Mouse (Mus musculus): ENCODE results near the gene Notch4. TPM values are rescaled to one million over a fixed set of nuclear protein-coding genes. Genes with fewer than 3 reads are reported as not detected.
A peak's percentile ranks its signal among the peaks of the same experiment; 100 is the strongest.

Gene Notch4
- polyA plus RNA-seq, 1 experiment from 2014 or later, result 10.0 TPM

- peak; percentile 100 for DNase-seq (ENCODE audit: low spot score)
- H3K27me3 ChIP-seq (ENCODE audit: low read depth, poor library complexity, severe bottlenecking), result no peaks in the 10 kb centered on the region
- H3K36me3 ChIP-seq, result peaks cover 41% of the 10 kb centered on the region
- H3K4me3 ChIP-seq, result peak within 1 kb of the TSS; percentile 98
- H3K4me1 ChIP-seq, result peaks cover 60% of the 10 kb centered on the region
- no peaks in the 10 kb centered on the region for H3K9me3 ChIP-seq (replicated peaks)
- peak within 1 kb of the TSS; percentile 94 for H3K27ac ChIP-seq (replicated peaks)
- under 1% methylated on average over 35 of the region's 35 CpGs for WGBS
These were observed 40.0 kb downstream of the Notch4 start, which contains the start of gene Agpat1 for GRCm38 (mm10) chr17:34604061-34604508. TSS of gene Agpat1 (plus strand) at chr17:34604262.

GRCm38 (mm10) chr17:34604511-34605237 is 40.6 kb downstream of the Notch4 start:
- peak overlapping the region; percentile 98 for H3K4me3 ChIP-seq
- peaks cover 57% of the 10 kb centered on the region for H3K4me1 ChIP-seq
- no peak for DNase-seq (ENCODE audit: low spot score)
- no peaks in the 10 kb centered on the region for H3K27me3 ChIP-seq (ENCODE audit: low read depth, poor library complexity, severe bottlenecking)
- H3K36me3 ChIP-seq, result peaks cover 40% of the 10 kb centered on the region
- H3K9me3 ChIP-seq (replicated peaks), result no peaks in the 10 kb centered on the region
- H3K27ac ChIP-seq (replicated peaks), result peak overlapping the region; percentile 94
- 21% methylated on average over 24 of the region's 24 CpGs for WGBS

GRCm38 (mm10) chr17:34605609-34606008 is 41.5 kb downstream of the Notch4 start:
- peaks cover 39% of the 10 kb centered on the region for H3K36me3 ChIP-seq
- peak overlapping the region; percentile 98 for H3K4me3 ChIP-seq
- peaks cover 57% of the 10 kb centered on the region for H3K4me1 ChIP-seq
- H3K27ac ChIP-seq (replicated peaks), result peak overlapping the region; percentile 94
- no peaks in the 10 kb centered on the region for H3K27me3 ChIP-seq (ENCODE audit: low read depth, poor library complexity, severe bottlenecking)
- no peaks in the 10 kb centered on the region for H3K9me3 ChIP-seq (replicated peaks)
- under 1% methylated on average over 27 of the region's 30 CpGs for WGBS
- peak; percentile 94 for DNase-seq (ENCODE audit: low spot score)

GRCm38 (mm10) chr17:34606186-34607039 is 42.3 kb downstream of the Notch4 start:
- peak overlapping the region; percentile 98 for H3K4me3 ChIP-seq
- H3K27ac ChIP-seq (replicated peaks), result peak overlapping the region; percentile 94
- H3K27me3 ChIP-seq (ENCODE audit: low read depth, poor library complexity, severe bottlenecking), result no peaks in the 10 kb centered on the region
- peaks cover 57% of the 10 kb centered on the region for H3K4me1 ChIP-seq
- no peak for DNase-seq (ENCODE audit: low spot score)
- H3K9me3 ChIP-seq (replicated peaks), result no peaks in the 10 kb centered on the region
- peaks cover 39% of the 10 kb centered on the region for H3K36me3 ChIP-seq
- 21% methylated on average over 32 of the region's 32 CpGs for WGBS

- H3K9me3 ChIP-seq (replicated peaks), result no peaks in the 10 kb centered on the region
- 0 out of 2 replicates have a peak overlapping the region, but pooled peaks have one; percentile 98 for H3K4me3 ChIP-seq
- H3K27me3 ChIP-seq (ENCODE audit: low read depth, poor library complexity, severe bottlenecking), result no peaks in the 10 kb centered on the region
- WGBS, result 94% methylated on average over 7 of the region's 7 CpGs
- DNase-seq (ENCODE audit: low spot score), result no peak
- peaks cover 42% of the 10 kb centered on the region for H3K4me1 ChIP-seq
- H3K36me3 ChIP-seq, result peaks cover 47% of the 10 kb centered on the region
- no peak overlapping the region for H3K27ac ChIP-seq (replicated peaks)
These were observed 43.9 kb downstream of the Notch4 start for GRCm38 (mm10) chr17:34607997-34608396.

GRCm38 (mm10) chr17:34611050-34611449 is 47.0 kb downstream of the Notch4 start:
- no peaks in the 10 kb centered on the region for H3K9me3 ChIP-seq (replicated peaks)
- H3K36me3 ChIP-seq, result peaks cover 76% of the 10 kb centered on the region
- no peak overlapping the region for H3K4me3 ChIP-seq
- no peaks in the 10 kb centered on the region for H3K27me3 ChIP-seq (ENCODE audit: low read depth, poor library complexity, severe bottlenecking)
- no peak for DNase-seq (ENCODE audit: low spot score)
- H3K27ac ChIP-seq (replicated peaks), result no peak overlapping the region
- peaks cover 31% of the 10 kb centered on the region for H3K4me1 ChIP-seq
- 93% methylated on average over 8 of the region's 8 CpGs for WGBS

- Histone ChIP-seq H3K27me3 (ENCODE audit: low read depth, poor library complexity, severe bottlenecking) (no peaks in the 10 kb centered on the region), H3K9me3 (replicated peaks) (no peaks in the 10 kb centered on the region), H3K4me3 (no peak overlapping the region), H3K36me3 (peaks cover 83% of the 10 kb centered on the region), H3K4me1 (peaks cover 16% of the 10 kb centered on the region), H3K27ac (replicated peaks) (no peak overlapping the region)
- no peak for DNase-seq (ENCODE audit: low spot score)
- 92% methylated on average over 11 of the region's 11 CpGs for WGBS
These were observed 49.1 kb downstream of the Notch4 start for GRCm38 (mm10) chr17:34613054-34613645.

GRCm38 (mm10) chr17:34613830-34614229 is 49.8 kb downstream of the Notch4 start:
- Histone ChIP-seq H3K4me1 (peaks cover 11% of the 10 kb centered on the region), H3K27me3 (ENCODE audit: low read depth, poor library complexity, severe bottlenecking) (no peaks in the 10 kb centered on the region), H3K4me3 (peak overlapping the region; percentile 11; the same call in 1 of the 2 replicates), H3K9me3 (replicated peaks) (no peaks in the 10 kb centered on the region), H3K27ac (replicated peaks) (no peak overlapping the region), H3K36me3 (peaks cover 78% of the 10 kb centered on the region)
- 90% methylated on average over 10 of the region's 10 CpGs for WGBS
- no peak for DNase-seq (ENCODE audit: low spot score)

GRCm38 (mm10) chr17:34615871-34616270 is 51.8 kb downstream of the Notch4 start, which contains the start of gene Egfl8:
TSS of gene Egfl8 (minus strand) at chr17:34615971.
- H3K27ac ChIP-seq (replicated peaks), result peak within 1 kb of the TSS; percentile 53; the same call in 1 of the 2 replicates
- H3K36me3 ChIP-seq, result peaks cover 72% of the 10 kb centered on the region
- DNase-seq (ENCODE audit: low spot score), result no peak
- H3K9me3 ChIP-seq (replicated peaks), result no peaks in the 10 kb centered on the region
- peaks cover 10% of the 10 kb centered on the region for H3K4me1 ChIP-seq
- H3K27me3 ChIP-seq (ENCODE audit: low read depth, poor library complexity, severe bottlenecking), result no peaks in the 10 kb centered on the region
- H3K4me3 ChIP-seq, result no peak within 1 kb of the TSS
- WGBS, result 72% methylated on average over 6 of the region's 6 CpGs

GRCm38 (mm10) chr17:34618999-34619398 is 54.9 kb downstream of the Notch4 start:
- H3K4me3 ChIP-seq, result no peak overlapping the region
- peak; percentile 64 for DNase-seq (ENCODE audit: low spot score)
- WGBS, result 19% methylated on average over 6 of the region's 6 CpGs
- no peaks in the 10 kb centered on the region for H3K9me3 ChIP-seq (replicated peaks)
- H3K4me1 ChIP-seq, result peaks cover 10% of the 10 kb centered on the region
- H3K27ac ChIP-seq (replicated peaks), result no peak overlapping the region
- no peaks in the 10 kb centered on the region for H3K27me3 ChIP-seq (ENCODE audit: low read depth, poor library complexity, severe bottlenecking)
- H3K36me3 ChIP-seq, result peaks cover 70% of the 10 kb centered on the region

GRCm38 (mm10) chr17:34621006-34621405 is 56.9 kb downstream of the Notch4 start:
- no peaks in the 10 kb centered on the region for H3K9me3 ChIP-seq (replicated peaks)
- no peaks in the 10 kb centered on the region for H3K27me3 ChIP-seq (ENCODE audit: low read depth, poor library complexity, severe bottlenecking)
- no peak for DNase-seq (ENCODE audit: low spot score)
- peaks cover 8% of the 10 kb centered on the region for H3K4me1 ChIP-seq
- peaks cover 61% of the 10 kb centered on the region for H3K36me3 ChIP-seq
- 94% methylated on average over 8 of the region's 8 CpGs for WGBS
- H3K4me3 ChIP-seq, result no peak overlapping the region
- H3K27ac ChIP-seq (replicated peaks), result no peak overlapping the region

GRCm38 (mm10) chr17:34623161-34623560 is 59.1 kb downstream of the Notch4 start:
- WGBS, result 92% methylated on average over 9 of the region's 9 CpGs
- no peak for DNase-seq (ENCODE audit: low spot score)
- Histone ChIP-seq H3K36me3 (peaks cover 44% of the 10 kb centered on the region), H3K27me3 (ENCODE audit: low read depth, poor library complexity, severe bottlenecking) (peaks cover under 1% of the 10 kb centered on the region; the same call in 1 of the 2 replicates), H3K4me3 (no peak overlapping the region), H3K9me3 (replicated peaks) (no peaks in the 10 kb centered on the region), H3K27ac (replicated peaks) (no peak overlapping the region), H3K4me1 (peaks cover 24% of the 10 kb centered on the region)

Data from midbrain, embryonic 10.5 days (tissue).